Mouse (Mus musculus): ENCODE results near the gene Akt1s1. TPM values are rescaled to one million over a fixed set of nuclear protein-coding genes. Genes with fewer than 3 reads are reported as not detected.

Akt1s1 gene
- polyA plus RNA-seq, 1 experiment = 283 TPM

- 19% methylated on average over 6 of the region's 6 CpGs for WGBS
- peaks cover 16% of the 10 kb centered on the region for H3K4me1 ChIP-seq (ENCODE audit: control insufficient read depth, insufficient read depth, insufficient read length, low read length)
- peak overlapping the region; percentile 7; the same call in 1 of the 2 replicates for H3K4me3 ChIP-seq (ENCODE audit: low read depth, low read length)
- H3K36me3 ChIP-seq (ENCODE audit: control insufficient read depth, insufficient read depth, low read length) = no peaks in the 10 kb centered on the region
- H3K27me3 ChIP-seq (ENCODE audit: control insufficient read depth, insufficient read depth, low read length) = no peaks in the 10 kb centered on the region
- peak overlapping the region; percentile 12; the same call in 1 of the 2 replicates for H3K27ac ChIP-seq (ENCODE audit: insufficient read depth, low read depth, low read length)
- TF ChIP-seq POLR2A (IDR thresholded peaks at IDR 0.05; ENCODE audit: low read depth, low read length) (no peak), CTCF (IDR thresholded peaks at IDR 0.05; ENCODE audit: extremely low read depth, insufficient read length, insufficient replicate concordance, low read depth, low read length) (no peak)
Observed at GRCm38 (mm10) chr7:44818751-44819235, 30.0 kb upstream of the Akt1s1 start.

- no peak overlapping the region for H3K4me3 ChIP-seq (ENCODE audit: low read depth, low read length)
- no peak overlapping the region for H3K27ac ChIP-seq (ENCODE audit: insufficient read depth, low read depth, low read length)
- H3K36me3 ChIP-seq (ENCODE audit: control insufficient read depth, insufficient read depth, low read length) = no peaks in the 10 kb centered on the region
- no peaks in the 10 kb centered on the region for H3K27me3 ChIP-seq (ENCODE audit: control insufficient read depth, insufficient read depth, low read length)
- 73% methylated on average over 2 of the region's 2 CpGs for WGBS
- TF ChIP-seq POLR2A (IDR thresholded peaks at IDR 0.05; ENCODE audit: low read depth, low read length) = no peak
- TF ChIP-seq CTCF (IDR thresholded peaks at IDR 0.05; ENCODE audit: extremely low read depth, insufficient read length, insufficient replicate concordance, low read depth, low read length) = no peak
- H3K4me1 ChIP-seq (ENCODE audit: control insufficient read depth, insufficient read depth, insufficient read length, low read length) = peaks cover 16% of the 10 kb centered on the region
Observed at GRCm38 (mm10) chr7:44819391-44819790, 29.4 kb upstream of the Akt1s1 start.

- no peaks in the 10 kb centered on the region for H3K27me3 ChIP-seq (ENCODE audit: control insufficient read depth, insufficient read depth, low read length)
- 20% methylated on average over 5 of the region's 5 CpGs for WGBS
Observed at GRCm38 (mm10) chr7:44819863-44820262, 28.9 kb upstream of the Akt1s1 start.

GRCm38 (mm10) chr7:44820525-44820924 lies 28.3 kb upstream of the Akt1s1 start:
- no peak overlapping the region for H3K4me3 ChIP-seq (ENCODE audit: low read depth, low read length)
- H3K27me3 ChIP-seq (ENCODE audit: control insufficient read depth, insufficient read depth, low read length) = no peaks in the 10 kb centered on the region
- no peak overlapping the region for H3K27ac ChIP-seq (ENCODE audit: insufficient read depth, low read depth, low read length)
- 38% methylated on average over 3 of the region's 3 CpGs for WGBS
- peaks cover 13% of the 10 kb centered on the region; the same call in 1 of the 2 replicates for H3K4me1 ChIP-seq (ENCODE audit: control insufficient read depth, insufficient read depth, insufficient read length, low read length)
- no peaks in the 10 kb centered on the region for H3K36me3 ChIP-seq (ENCODE audit: control insufficient read depth, insufficient read depth, low read length)
- TF ChIP-seq CTCF (IDR thresholded peaks at IDR 0.05; ENCODE audit: extremely low read depth, insufficient read length, insufficient replicate concordance, low read depth, low read length) (no peak), POLR2A (IDR thresholded peaks at IDR 0.05; ENCODE audit: low read depth, low read length) (no peak)

More at GRCm38 (mm10) chr7:44819863-44820262, 28.9 kb upstream of the Akt1s1 start:
- Histone ChIP-seq H3K4me3 (ENCODE audit: low read depth, low read length) (no peak overlapping the region), H3K36me3 (ENCODE audit: control insufficient read depth, insufficient read depth, low read length) (no peaks in the 10 kb centered on the region), H3K27ac (ENCODE audit: insufficient read depth, low read depth, low read length) (no peak overlapping the region), H3K4me1 (ENCODE audit: control insufficient read depth, insufficient read depth, insufficient read length, low read length) (peaks cover 16% of the 10 kb centered on the region)
- TF ChIP-seq POLR2A (IDR thresholded peaks at IDR 0.05; ENCODE audit: low read depth, low read length) (no peak), CTCF (IDR thresholded peaks at IDR 0.05; ENCODE audit: extremely low read depth, insufficient read length, insufficient replicate concordance, low read depth, low read length) (no peak)

- H3K27me3 ChIP-seq (ENCODE audit: control insufficient read depth, insufficient read depth, low read length) = no peaks in the 10 kb centered on the region
Observed at GRCm38 (mm10) chr7:44821666-44822448, 26.9 kb upstream of the Akt1s1 start.

GRCm38 (mm10) chr7:44823409-44823808 lies 25.4 kb upstream of the Akt1s1 start:
- TF ChIP-seq POLR2A (IDR thresholded peaks at IDR 0.05; ENCODE audit: low read depth, low read length) = no peak
- peak; percentile 14; the same call in 1 of the 2 replicates for TF ChIP-seq CTCF (IDR thresholded peaks at IDR 0.05; ENCODE audit: extremely low read depth, insufficient read length, insufficient replicate concordance, low read depth, low read length)
- Histone ChIP-seq H3K36me3 (ENCODE audit: control insufficient read depth, insufficient read depth, low read length) (peaks cover 4% of the 10 kb centered on the region), H3K4me1 (ENCODE audit: control insufficient read depth, insufficient read depth, insufficient read length, low read length) (peaks cover 8% of the 10 kb centered on the region; the same call in 1 of the 2 replicates), H3K4me3 (ENCODE audit: low read depth, low read length) (no peak overlapping the region), H3K27ac (ENCODE audit: insufficient read depth, low read depth, low read length) (no peak overlapping the region), H3K27me3 (ENCODE audit: control insufficient read depth, insufficient read depth, low read length) (no peaks in the 10 kb centered on the region)
- WGBS = 22% methylated on average over 7 of the region's 7 CpGs

More at GRCm38 (mm10) chr7:44821666-44822448, 26.9 kb upstream of the Akt1s1 start:
- Histone ChIP-seq H3K27ac (ENCODE audit: insufficient read depth, low read depth, low read length) (no peak overlapping the region), H3K36me3 (ENCODE audit: control insufficient read depth, insufficient read depth, low read length) (no peaks in the 10 kb centered on the region), H3K4me1 (ENCODE audit: control insufficient read depth, insufficient read depth, insufficient read length, low read length) (peaks cover 13% of the 10 kb centered on the region; the same call in 1 of the 2 replicates), H3K4me3 (ENCODE audit: low read depth, low read length) (no peak overlapping the region)
- 73% methylated on average over 7 of the region's 7 CpGs for WGBS
- TF ChIP-seq POLR2A (IDR thresholded peaks at IDR 0.05; ENCODE audit: low read depth, low read length) (no peak), CTCF (IDR thresholded peaks at IDR 0.05; ENCODE audit: extremely low read depth, insufficient read length, insufficient replicate concordance, low read depth, low read length) (peak; percentile 17; the same call in 1 of the 2 replicates)

- H3K27ac ChIP-seq (ENCODE audit: insufficient read depth, low read depth, low read length) = no peak overlapping the region
- H3K4me3 ChIP-seq (ENCODE audit: low read depth, low read length) = no peak overlapping the region
- peaks cover 19% of the 10 kb centered on the region for H3K36me3 ChIP-seq (ENCODE audit: control insufficient read depth, insufficient read depth, low read length)
- peaks cover 7% of the 10 kb centered on the region; the same call in 1 of the 2 replicates for H3K4me1 ChIP-seq (ENCODE audit: control insufficient read depth, insufficient read depth, insufficient read length, low read length)
- no peaks in the 10 kb centered on the region for H3K27me3 ChIP-seq (ENCODE audit: control insufficient read depth, insufficient read depth, low read length)
- TF ChIP-seq CTCF (IDR thresholded peaks at IDR 0.05; ENCODE audit: extremely low read depth, insufficient read length, insufficient replicate concordance, low read depth, low read length) (peak; percentile 48; the same call in 1 of the 2 replicates), POLR2A (IDR thresholded peaks at IDR 0.05; ENCODE audit: low read depth, low read length) (no peak)
- 6% methylated on average over 3 of the region's 3 CpGs for WGBS
Observed at GRCm38 (mm10) chr7:44824872-44825271, 23.9 kb upstream of the Akt1s1 start.
